Mouse (Mus musculus) heart, embryonic 12.5 days (tissue): ENCODE results near the gene Tex12. TPM values are rescaled to one million over a fixed set of nuclear protein-coding genes. Genes with fewer than 3 reads are reported as not detected.

Experiments
- ATAC-seq: fragments of 200-750 bp; cut with Nextera tagmentation; 2 replicates; pipeline ENCODE4 v1.8.0; 2017; ENCODE audit warnings: moderate TSS enrichment, moderate library complexity; ENCODE audit not compliant: insufficient number of reproducible peaks, low FRiP score
- H3K27ac ChIP-seq: fragments of 300-500 bp; sonication (generic); 2 replicates; pipeline ENCODE4 v1.5.1; 2016; ENCODE audit warnings: mild to moderate bottlenecking, moderate library complexity; ENCODE audit not compliant: poor library complexity, severe bottlenecking
- H3K27me3 ChIP-seq: fragments of 300-500 bp; sonication (generic); replicated peaks from 2 replicates; pipeline ENCODE4 v1.6.1; 2016; ENCODE audit warnings: mild to moderate bottlenecking, moderate library complexity
- H3K36me3 ChIP-seq: fragments of 300-500 bp; sonication (generic); 2 replicates; pipeline ENCODE4 v1.6.1; 2016; ENCODE audit warnings: mild to moderate bottlenecking, moderate library complexity
- H3K4me1 ChIP-seq: fragments of 300-500 bp; sonication (generic); replicated peaks from 2 replicates; pipeline ENCODE4 v1.6.1; 2016; ENCODE audit warnings: mild to moderate bottlenecking
- H3K4me2 ChIP-seq: fragments of 300-500 bp; sonication (generic); 2 replicates; pipeline ENCODE4 v1.6.1; 2016; ENCODE audit warnings: mild to moderate bottlenecking, moderate library complexity
- H3K4me3 ChIP-seq: fragments of 300-500 bp; sonication (generic); 2 replicates; pipeline ENCODE4 v1.5.1; 2016; ENCODE audit warnings: mild to moderate bottlenecking
- H3K9ac ChIP-seq: fragments of 300-500 bp; sonication (generic); 2 replicates; pipeline ENCODE4 v1.6.1; 2016; ENCODE audit warnings: mild to moderate bottlenecking, moderate library complexity
- H3K9me3 ChIP-seq: fragments of 300-500 bp; sonication (generic); replicated peaks from 2 replicates; pipeline ENCODE4 v1.6.1; 2016; ENCODE audit warnings: mild to moderate bottlenecking, moderate library complexity
- WGBS: fragments of 180-500 bp; shearing (Covaris S2); methylation state at CpG from one replicate; pipeline ENCODE4 v1.1.7; 2016; 5-methylcytosine and 5-hydroxymethylcytosine counted together
- polyA plus RNA-seq: library from polyadenylated mRNA; unstranded; fragments of >200 nt; fragmentation: Nextera tagmentation; extraction: Ambion mirVana; gene quantifications from 2 replicates; pipeline ENCODE4 v1.2.1, GENCODE M21; 2016

Gene Tex12
- polyA plus RNA-seq, 1 experiment from 2014 or later: not detected

DNA sequence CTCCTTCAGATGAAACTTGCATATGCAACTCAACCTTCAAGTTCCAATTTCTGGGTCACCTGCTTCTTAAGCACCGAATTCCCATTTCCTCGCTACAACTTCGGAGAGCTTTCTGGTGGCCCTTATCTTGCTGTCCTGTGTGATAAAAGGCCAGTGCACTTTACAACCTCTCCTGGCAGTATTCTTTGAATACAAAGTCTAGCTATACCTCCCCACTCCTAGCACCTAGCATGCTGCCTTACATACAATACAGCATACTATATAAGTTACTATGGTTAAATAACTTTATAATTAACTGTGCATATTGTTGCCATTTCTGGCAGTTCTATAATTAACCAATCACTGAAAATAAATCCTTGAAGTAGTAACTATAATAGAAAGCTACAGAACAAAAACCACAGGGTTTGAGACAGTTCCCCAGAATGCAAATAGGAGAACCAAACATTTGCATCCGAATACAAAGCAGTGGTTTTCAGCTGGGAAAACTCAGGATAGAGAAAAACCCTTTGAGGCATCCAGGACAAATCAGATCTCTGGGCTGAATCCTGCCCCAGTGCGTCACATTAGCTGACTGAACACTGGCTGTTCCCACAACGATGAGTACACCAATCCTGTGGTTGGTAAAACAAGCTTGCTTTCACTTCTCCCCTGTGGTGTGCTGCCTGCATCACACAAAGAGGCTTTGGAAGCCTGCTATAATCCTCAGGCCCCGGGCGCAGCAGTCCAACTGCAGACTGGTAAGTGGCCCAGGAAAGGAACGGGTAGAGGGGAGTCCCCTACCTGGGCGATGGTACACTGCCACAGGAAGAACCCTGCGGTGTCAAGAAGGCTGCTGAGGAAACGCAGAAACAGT, 6.7 kb downstream of the Tex12 start, which contains the start of gene Il18:
Gene Il18, plus strand, starts transcription at position 587 of the 853 bp plus-strand sequence.
- H3K27me3 ChIP-seq: no peaks in the 10 kb centered on the region
- WGBS: 17% methylated on average over 12 of the region's 12 CpGs
- no peak within 1 kb of the TSS for H3K27ac ChIP-seq
- H3K9me3 ChIP-seq: no peaks in the 10 kb centered on the region
- ATAC-seq: no peak
- peak within 1 kb of the TSS; percentile 40 for H3K4me2 ChIP-seq
- H3K36me3 ChIP-seq: no peaks in the 10 kb centered on the region
- H3K9ac ChIP-seq: no peak within 1 kb of the TSS
- H3K4me3 ChIP-seq: no peak within 1 kb of the TSS
- 0 out of 2 replicates have a peak, but pooled peaks cover 6% of the 10 kb centered on the region for H3K4me1 ChIP-seq

DNA sequence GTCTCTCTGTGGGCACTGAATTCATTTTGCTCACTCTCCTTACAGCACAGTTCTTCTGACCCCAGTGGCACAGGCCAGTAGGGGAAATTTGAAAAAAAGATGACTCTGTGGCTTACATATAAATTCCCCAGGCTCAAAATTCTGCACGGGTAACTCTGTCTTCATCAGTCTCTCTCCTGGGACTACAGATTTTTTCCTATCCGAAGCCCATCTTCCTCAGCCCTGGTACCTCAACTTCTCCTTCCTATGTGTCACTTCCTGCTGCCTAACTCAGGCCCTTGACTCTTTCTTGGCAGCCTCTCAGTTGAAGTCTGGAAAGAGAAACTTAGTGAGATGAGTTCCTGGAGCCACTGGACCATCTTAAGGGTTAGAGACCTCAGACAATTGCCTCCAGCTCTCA, 7.6 kb downstream of the Tex12 start:
- Histone ChIP-seq H3K4me1 (0 out of 2 replicates have a peak, but pooled peaks cover 6% of the 10 kb centered on the region), H3K27ac (no peak overlapping the region), H3K9me3 (no peaks in the 10 kb centered on the region), H3K27me3 (no peaks in the 10 kb centered on the region), H3K4me3 (no peak overlapping the region), H3K36me3 (no peaks in the 10 kb centered on the region), H3K9ac (no peak overlapping the region), H3K4me2 (no peak overlapping the region)
- ATAC-seq: no peak
- 54% methylated on average over 2 of the region's 2 CpGs for WGBS

DNA sequence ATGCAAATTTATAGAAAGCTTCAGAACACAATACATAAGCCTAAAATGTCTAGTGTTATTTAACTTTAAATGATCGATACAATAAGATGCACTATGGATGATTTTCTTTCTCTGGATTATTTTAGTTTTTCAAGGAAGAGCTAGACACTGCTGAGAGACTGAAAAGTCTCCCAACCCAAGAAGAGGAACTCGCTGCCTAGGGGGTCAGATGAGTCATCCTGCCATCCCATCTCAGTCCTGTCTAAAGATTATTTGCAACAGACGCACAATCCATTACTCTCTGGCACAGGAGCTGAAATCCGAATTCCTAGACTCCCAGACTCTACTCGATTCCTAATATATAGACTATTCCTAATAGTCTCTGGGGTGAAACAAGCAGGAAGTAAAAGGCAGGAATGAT, 8.9 kb downstream of the Tex12 start:
- 59% methylated on average over 5 of the region's 5 CpGs for WGBS
- no peak overlapping the region for H3K9ac ChIP-seq
- ATAC-seq: no peak
- peaks cover 10% of the 10 kb centered on the region; the same call in 1 of the 2 replicates for H3K4me1 ChIP-seq
- H3K27me3 ChIP-seq: no peaks in the 10 kb centered on the region
- H3K27ac ChIP-seq: no peak overlapping the region
- no peaks in the 10 kb centered on the region for H3K36me3 ChIP-seq
- H3K4me2 ChIP-seq: no peak overlapping the region
- H3K9me3 ChIP-seq: no peaks in the 10 kb centered on the region
- no peak overlapping the region for H3K4me3 ChIP-seq

DNA sequence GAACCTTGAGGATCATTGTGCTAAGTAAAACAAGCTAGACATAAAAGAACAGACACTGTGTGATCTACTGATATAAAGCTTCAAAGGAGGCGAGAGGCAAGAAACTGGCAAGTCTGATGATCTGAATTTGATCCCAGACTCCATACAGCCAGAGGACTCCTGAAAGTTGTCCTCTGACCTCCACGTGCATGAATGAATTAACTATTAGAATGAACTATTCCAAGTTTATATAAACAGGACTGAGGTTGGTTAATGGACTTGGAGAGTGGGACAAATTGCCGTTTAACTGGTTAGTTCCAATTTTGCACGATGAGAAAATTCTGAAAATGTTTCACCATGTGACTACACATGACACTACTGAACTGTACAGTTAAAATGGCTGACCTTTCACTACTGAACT, 12.2 kb downstream of the Tex12 start:
- no peak for ATAC-seq
- H3K4me3 ChIP-seq: no peak overlapping the region
- WGBS: 82% methylated on average over 4 of the region's 4 CpGs

DNA sequence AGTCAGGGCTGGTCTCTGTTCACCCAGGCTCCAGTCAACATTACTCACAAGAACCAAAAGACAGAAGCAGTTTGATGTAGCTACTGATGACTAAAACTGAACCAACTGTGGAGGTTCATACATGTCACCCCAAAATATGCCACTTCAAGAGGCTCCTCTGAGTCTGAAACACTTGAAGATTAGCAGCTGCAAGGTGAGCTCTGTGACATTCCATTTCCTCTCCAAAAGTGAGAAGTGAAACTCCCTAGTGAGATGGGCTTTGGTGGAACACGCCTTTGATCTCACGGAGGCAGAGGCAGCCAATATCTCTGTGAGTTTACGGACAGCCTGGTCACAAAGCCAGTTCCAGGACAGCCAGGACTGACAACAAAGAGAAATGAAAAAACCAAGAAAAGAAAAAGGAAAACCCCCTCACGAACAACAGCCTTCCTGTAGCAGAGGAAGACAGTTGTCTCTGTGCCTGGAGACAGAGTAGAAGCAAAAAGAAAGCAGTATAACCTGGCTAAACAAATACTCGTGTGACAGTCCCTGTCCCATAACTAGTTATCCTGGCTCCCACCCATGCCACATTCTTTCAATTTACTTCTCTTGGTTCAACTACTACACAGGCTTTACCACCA, 13.2 kb downstream of the Tex12 start:
- H3K4me1 ChIP-seq: peaks cover 5% of the 10 kb centered on the region; the same call in 1 of the 2 replicates
- WGBS: 24% methylated on average over 5 of the region's 5 CpGs
- no peak overlapping the region for H3K27ac ChIP-seq
- H3K9ac ChIP-seq: no peak overlapping the region
- H3K4me2 ChIP-seq: 0 out of 2 replicates have a peak overlapping the region, but pooled peaks have one; percentile 3
- H3K27me3 ChIP-seq: no peaks in the 10 kb centered on the region
- H3K4me3 ChIP-seq: no peak overlapping the region
- no peaks in the 10 kb centered on the region for H3K36me3 ChIP-seq
- no peak for ATAC-seq
- H3K9me3 ChIP-seq: no peaks in the 10 kb centered on the region

More for the DNA sequence above, 12.2 kb downstream of the Tex12 start:
- Histone ChIP-seq H3K4me1 (peaks cover 5% of the 10 kb centered on the region; the same call in 1 of the 2 replicates), H3K9me3 (no peaks in the 10 kb centered on the region), H3K36me3 (no peaks in the 10 kb centered on the region), H3K27me3 (no peaks in the 10 kb centered on the region), H3K27ac (no peak overlapping the region), H3K4me2 (no peak overlapping the region), H3K9ac (no peak overlapping the region)

- H3K4me1 ChIP-seq: no peaks in the 10 kb centered on the region
These were observed 18.7 kb downstream of the Tex12 start for GRCm38 (mm10) chr9:50542401-50542800.

GRCm38 (mm10) chr9:50540170-50540569, 21.0 kb downstream of the Tex12 start:
- ATAC-seq: no peak
- Histone ChIP-seq H3K27ac (no peak overlapping the region), H3K4me3 (no peak overlapping the region), H3K4me2 (no peak overlapping the region), H3K36me3 (no peaks in the 10 kb centered on the region), H3K4me1 (no peaks in the 10 kb centered on the region), H3K9ac (no peak overlapping the region), H3K9me3 (no peaks in the 10 kb centered on the region), H3K27me3 (no peaks in the 10 kb centered on the region; the same call in 1 of the 2 replicates)
- WGBS: 62% methylated on average over 7 of the region's 7 CpGs

More at GRCm38 (mm10) chr9:50542401-50542800, 18.7 kb downstream of the Tex12 start:
- no peaks in the 10 kb centered on the region for H3K9me3 ChIP-seq
- H3K9ac ChIP-seq: no peak overlapping the region
- H3K4me2 ChIP-seq: no peak overlapping the region
- H3K36me3 ChIP-seq: no peaks in the 10 kb centered on the region
- H3K4me3 ChIP-seq: no peak overlapping the region
- 67% methylated on average over 9 of the region's 9 CpGs for WGBS
- H3K27ac ChIP-seq: no peak overlapping the region
- no peak for ATAC-seq
- no peaks in the 10 kb centered on the region; the same call in 1 of the 2 replicates for H3K27me3 ChIP-seq

DNA sequence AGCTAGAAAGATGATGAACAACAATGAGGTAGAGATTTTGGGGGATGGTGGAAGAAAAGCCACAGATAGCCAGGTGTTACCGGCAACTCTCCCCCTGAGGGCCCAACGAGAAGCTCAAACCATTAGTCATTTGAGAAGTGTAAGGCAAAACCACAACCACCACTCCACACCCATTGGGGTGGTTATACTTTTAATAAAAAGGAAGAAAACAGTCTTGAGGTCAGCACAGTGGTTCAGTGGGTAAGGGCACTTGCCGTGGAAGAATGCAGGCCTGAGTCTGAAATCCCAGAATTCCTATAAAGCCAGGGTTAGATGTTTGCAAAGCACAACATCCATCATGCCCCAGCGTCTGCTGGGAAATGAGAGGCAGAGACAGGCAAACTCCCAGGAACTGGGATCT, 23.8 kb downstream of the Tex12 start:
- no peak for ATAC-seq
- WGBS: 61% methylated on average over 4 of the region's 4 CpGs
- H3K9me3 ChIP-seq: no peaks in the 10 kb centered on the region
- H3K27ac ChIP-seq: no peak overlapping the region
- no peaks in the 10 kb centered on the region for H3K36me3 ChIP-seq
- no peaks in the 10 kb centered on the region for H3K4me1 ChIP-seq
- no peaks in the 10 kb centered on the region for H3K27me3 ChIP-seq
- no peak overlapping the region for H3K4me3 ChIP-seq
- H3K4me2 ChIP-seq: no peak overlapping the region
- H3K9ac ChIP-seq: no peak overlapping the region

GRCm38 (mm10) chr9:50536603-50537135, 24.5 kb downstream of the Tex12 start:
- no peak for ATAC-seq
- 65% methylated on average over 7 of the region's 7 CpGs for WGBS
- H3K27me3 ChIP-seq: no peaks in the 10 kb centered on the region
- no peak overlapping the region for H3K9ac ChIP-seq
- H3K9me3 ChIP-seq: no peaks in the 10 kb centered on the region
- H3K36me3 ChIP-seq: no peaks in the 10 kb centered on the region
- H3K4me2 ChIP-seq: no peak overlapping the region
- no peak overlapping the region for H3K27ac ChIP-seq
- H3K4me1 ChIP-seq: no peaks in the 10 kb centered on the region
- no peak overlapping the region for H3K4me3 ChIP-seq

- WGBS: 72% methylated on average over 5 of the region's 5 CpGs
- no peaks in the 10 kb centered on the region for H3K4me1 ChIP-seq
- no peaks in the 10 kb centered on the region for H3K27me3 ChIP-seq
- ATAC-seq: no peak
- no peak overlapping the region for H3K4me3 ChIP-seq
- no peak overlapping the region for H3K27ac ChIP-seq
- no peak overlapping the region for H3K9ac ChIP-seq
- no peak overlapping the region for H3K4me2 ChIP-seq
- no peaks in the 10 kb centered on the region for H3K36me3 ChIP-seq
- no peaks in the 10 kb centered on the region for H3K9me3 ChIP-seq
These were observed 25.2 kb downstream of the Tex12 start for GRCm38 (mm10) chr9:50535930-50536329.

DNA sequence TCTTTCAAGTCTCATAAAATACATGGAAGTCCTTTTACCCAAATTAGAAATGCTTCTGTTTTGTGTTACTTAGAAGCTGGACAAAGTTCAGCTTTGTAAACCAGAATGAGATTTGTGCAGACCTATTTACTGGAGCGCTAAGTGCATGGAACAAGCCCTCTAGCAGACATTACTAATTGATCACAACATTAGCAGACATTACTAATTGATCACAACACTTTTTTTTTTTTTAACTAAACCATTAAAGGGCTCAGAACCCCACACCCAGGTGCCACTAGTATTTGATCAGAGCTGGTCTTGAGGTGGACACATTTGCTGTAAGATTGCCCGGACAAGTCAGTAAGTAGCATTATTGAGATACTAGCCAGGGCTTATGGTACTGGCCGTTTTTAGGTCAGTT, 27.3 kb downstream of the Tex12 start:
- WGBS: 73% methylated on average over 3 of the region's 3 CpGs
- no peak for ATAC-seq

More for the DNA sequence above, 27.3 kb downstream of the Tex12 start:
- Histone ChIP-seq H3K27me3 (no peaks in the 10 kb centered on the region), H3K36me3 (no peaks in the 10 kb centered on the region), H3K4me2 (no peak overlapping the region), H3K9ac (no peak overlapping the region), H3K9me3 (no peaks in the 10 kb centered on the region), H3K4me1 (no peaks in the 10 kb centered on the region), H3K4me3 (no peak overlapping the region), H3K27ac (no peak overlapping the region)
